11 mouse cellular contexts compared by ENCODE assay signal in the genomic region with DNA sequence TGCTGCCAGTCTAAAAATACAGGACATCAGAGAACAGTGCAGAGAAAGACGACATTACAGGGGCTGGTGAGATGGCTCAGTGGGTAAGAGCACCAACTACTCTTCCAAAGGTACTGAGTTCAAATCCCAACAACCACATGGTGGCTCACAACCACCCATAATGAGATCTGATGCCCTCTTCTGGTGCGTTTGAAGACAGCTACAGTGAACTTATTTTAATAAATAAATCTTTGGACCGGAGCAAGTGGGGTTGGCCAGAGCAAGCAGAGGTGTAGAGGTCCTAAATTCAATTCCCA. TPM values are rescaled to one million over a fixed set of nuclear protein-coding genes. Genes with fewer than 3 reads are reported as not detected.
A peak's percentile ranks its signal among the peaks of the same experiment; 100 is the strongest.
DNase-seq lines count a peak whose midpoint lies in the region; ATAC-seq and TF ChIP-seq lines count a peak whose summit lies in the region.
"Not testable (repeated sequence)": the region's sequence is repeated elsewhere in the genome, so short reads cannot be mapped to it uniquely, and the experiment has no call there.
"Had no signal": no experiment of that assay in that cellular context is flagged by ENCODE, and none has a peak within 500 bp of the region (broad histone marks: within the 10 kb centered on the region; RNA-seq: fewer than 3 reads in every experiment).

No protein-coding gene starts in this region.

- TF ChIP-seq CTCF in bone marrow, adult 2 months (IDR thresholded peaks at IDR 0.05; ENCODE audit: control insufficient read depth, insufficient read depth, low read length) = not testable (repeated sequence)

- H3K27ac ChIP-seq in bone marrow, adult 2 months (ENCODE audit: control insufficient read depth, insufficient read depth, low read depth, low read length, poor library complexity) = peak overlapping the region; percentile 82; the same call in 1 of the 2 replicates
- peak overlapping the region; percentile 96 for H3K27ac ChIP-seq in forebrain, embryonic 10.5 days
- peak overlapping the region; percentile 89 to 96 for H3K27ac ChIP-seq in heart, embryonic 14.5 days (replicated peaks in 1 of 2; ENCODE audit: control insufficient read depth in 1 of 2, insufficient read depth in 1 of 2, low read depth in 2 of 2, low read length in 2 of 2)
- H3K27ac ChIP-seq in intestine, embryonic 16.5 days (ENCODE audit: low read length) = peak overlapping the region; percentile 90
- H3K27ac ChIP-seq in limb, embryonic 15.5 days = peak overlapping the region; percentile 90
- H3K27ac ChIP-seq in macrophage = peak overlapping the region; percentile 78
- peak overlapping the region; percentile 97 for H3K27ac ChIP-seq in neural tube, embryonic 13.5 days (replicated peaks)

- not testable (repeated sequence) for H3K4me3 ChIP-seq in bone marrow, adult 2 months (replicated peaks; ENCODE audit: control insufficient read depth, low read depth, low read length)
- peak overlapping the region; percentile 88 for H3K4me3 ChIP-seq in forebrain, embryonic 10.5 days
- peak overlapping the region; percentile 53 to 91 for H3K4me3 ChIP-seq in heart, embryonic 14.5 days (ENCODE audit: control insufficient read depth in 1 of 2, insufficient read depth in 1 of 2, low read depth in 1 of 2, low read length in 2 of 2)
- peak overlapping the region; percentile 86 for H3K4me3 ChIP-seq in intestine, embryonic 16.5 days (ENCODE audit: low read length)
- peak overlapping the region; percentile 77 for H3K4me3 ChIP-seq in limb, embryonic 15.5 days
- H3K4me3 ChIP-seq in macrophage (ENCODE audit: inconsistent target) = peak overlapping the region; percentile 89
- H3K4me3 ChIP-seq in neural tube, embryonic 13.5 days = peak overlapping the region; percentile 86

- H3K79me2 ChIP-seq in macrophage (ENCODE audit: inconsistent target) = peaks cover 42% of the 10 kb centered on the region

- not testable (repeated sequence) for TF ChIP-seq POLR2A in bone marrow, adult 2 months (IDR thresholded peaks at IDR 0.05; ENCODE audit: borderline replicate concordance, control insufficient read depth, low read depth, low read length)

- not testable (repeated sequence) for H3K4me1 ChIP-seq in bone marrow, adult 2 months (ENCODE audit: control insufficient read depth, insufficient read depth, low read length)
- peaks cover 43% of the 10 kb centered on the region for H3K4me1 ChIP-seq in forebrain, embryonic 10.5 days
- H3K4me1 ChIP-seq in heart, embryonic 14.5 days (ENCODE audit: control insufficient read depth in 2 of 2, insufficient read depth in 2 of 2, low read length in 2 of 2) = peaks cover 5 to 20% of the 10 kb centered on the region in 2 experiments; a peak in 3 of 4 replicates
- peaks cover 20% of the 10 kb centered on the region for H3K4me1 ChIP-seq in intestine, embryonic 16.5 days (ENCODE audit: control insufficient read depth, insufficient read depth, low read length)
- H3K4me1 ChIP-seq in limb, embryonic 15.5 days = peaks cover 21% of the 10 kb centered on the region
- peaks cover 41% of the 10 kb centered on the region for H3K4me1 ChIP-seq in neural tube, embryonic 13.5 days (replicated peaks)

- H3K9ac ChIP-seq in heart, embryonic 14.5 days (ENCODE audit: low read length) = peak overlapping the region; percentile 80
- peak overlapping the region; percentile 76 for H3K9ac ChIP-seq in intestine, embryonic 16.5 days (ENCODE audit: low read depth, low read length)
- peak overlapping the region; percentile 37; the same call in 1 of the 2 replicates for H3K9ac ChIP-seq in limb, embryonic 15.5 days
- peak overlapping the region; percentile 71 for H3K9ac ChIP-seq in neural tube, embryonic 13.5 days

- not testable (repeated sequence) for DNase-seq in forebrain, embryonic 10.5 days (ENCODE audit: extremely low spot score, low spot score)

- not testable (repeated sequence) for H3K27me3 ChIP-seq in forebrain, embryonic 10.5 days (ENCODE audit: poor library complexity, severe bottlenecking); heart, embryonic 14.5 days (ENCODE audit: control insufficient read depth, insufficient read depth, low read length); intestine, embryonic 16.5 days (replicated peaks; ENCODE audit: control insufficient read depth, insufficient read depth, low read length); limb, embryonic 15.5 days; neural tube, embryonic 13.5 days

- H3K9me3 ChIP-seq in forebrain, embryonic 10.5 days; heart, embryonic 14.5 days (ENCODE audit: control insufficient read depth, low read length); intestine, embryonic 16.5 days (ENCODE audit: control insufficient read depth, low read length); limb, embryonic 15.5 days; neural tube, embryonic 13.5 days: not testable (repeated sequence)

- not testable (repeated sequence) for ATAC-seq in heart, embryonic 14.5 days (ENCODE audit: insufficient number of reproducible peaks, insufficient read depth, low FRiP score, low read depth); intestine, embryonic 16.5 days; limb, embryonic 15.5 days (ENCODE audit: insufficient number of reproducible peaks, low FRiP score, low TSS enrichment, low read depth); neural tube, embryonic 13.5 days (ENCODE audit: low read depth)

- H3K36me3 ChIP-seq in forebrain, embryonic 10.5 days (replicated peaks) = peaks cover 22% of the 10 kb centered on the region
- H3K36me3 ChIP-seq in heart, embryonic 14.5 days (ENCODE audit: control insufficient read depth, insufficient read depth, low read length) = peaks cover 19% of the 10 kb centered on the region
- H3K36me3 ChIP-seq in intestine, embryonic 16.5 days (ENCODE audit: control insufficient read depth, insufficient read depth, low read length); limb, embryonic 15.5 days; macrophage (ENCODE audit: inconsistent target): not testable (repeated sequence)
- H3K36me3 ChIP-seq in neural tube, embryonic 13.5 days = 0 out of 2 replicates have a peak, but pooled peaks cover 13% of the 10 kb centered on the region

- WGBS in bone marrow, adult 2 months = 25% methylated on average over 3 of the region's 3 CpGs
- 62% methylated on average over 3 of the region's 3 CpGs for WGBS in forebrain, embryonic 10.5 days
- 54% methylated on average over 3 of the region's 3 CpGs for WGBS in heart, embryonic 14.5 days
- 49% methylated on average over 3 of the region's 3 CpGs for WGBS in intestine, embryonic 16.5 days
- 44% methylated on average over 3 of the region's 3 CpGs for WGBS in limb, embryonic 15.5 days
- WGBS in macrophage (ENCODE audit: missing documents) = 40% methylated on average over 3 of the region's 3 CpGs
- 51% methylated on average over 3 of the region's 3 CpGs for WGBS in neural tube, embryonic 13.5 days

- peak overlapping the region; percentile 78 for H3K4me2 ChIP-seq in heart, embryonic 14.5 days (ENCODE audit: low read length)
- peak overlapping the region; percentile 75 for H3K4me2 ChIP-seq in intestine, embryonic 16.5 days (ENCODE audit: low read depth, low read length)
- peak overlapping the region; percentile 63 for H3K4me2 ChIP-seq in limb, embryonic 15.5 days
- peak overlapping the region; percentile 60 for H3K4me2 ChIP-seq in neural tube, embryonic 13.5 days

RNA-seq across cellular contexts. Expression of a gene that starts 12.8 kb away (rescaled TPM):
- polyA plus RNA-seq in bone marrow, adult 2 months (2011; ENCODE audit: insufficient read depth, insufficient read length, low replicate concordance, missing spikeins) = 136 and 233 TPM in 2 replicates
- 637 and 658 TPM in 2 replicates for polyA plus RNA-seq in forebrain, embryonic 10.5 days (2016; fragmentation: Nextera tagmentation; extraction: Ambion mirVana)
- 461 and 507 TPM in 2 replicates for polyA plus RNA-seq in heart, embryonic 14.5 days (2014; fragmentation: Nextera tagmentation; extraction: Ambion mirVana)
- 660 and 691 TPM in 2 replicates for polyA plus RNA-seq in intestine, embryonic 16.5 days (2015; fragmentation: Nextera tagmentation; extraction: Ambion mirVana)
- polyA plus RNA-seq in limb, embryonic 15.5 days (2015; fragmentation: Nextera tagmentation; extraction: Ambion mirVana) = 544 and 583 TPM in 2 replicates
- total RNA-seq in macrophage (2018; cell fraction: chromatin; rRNA removed) = 100 to 1,000 TPM in 8 of 26 experiments, 10 to 100 TPM in 16, 1 to 10 TPM in 2; 6.4 to 139 (median 77.5) TPM
- total RNA-seq in macrophage (2018; cell fraction: cytosol; rRNA removed) = 100 to 1,000 TPM; 112 to 179 (median 144) TPM
- total RNA-seq in macrophage (2018; cell fraction: nucleus; rRNA removed) = 100 to 1,000 TPM in 13 of 26 experiments, 10 to 100 TPM in 13; 19.4 to 204 (median 102) TPM
- polyA plus RNA-seq in macrophage (2018) = 128 to 166 TPM (median 160 TPM) in 3 replicates
- polyA plus RNA-seq in neural tube, embryonic 13.5 days (2015; fragmentation: Nextera tagmentation; extraction: Ambion mirVana) = 1,063 and 1,130 TPM in 2 replicates

RNA-seq across cellular contexts. Expression of a gene that starts 13.0 kb away (rescaled TPM):
- polyA plus RNA-seq in bone marrow, adult 2 months (2011; ENCODE audit: insufficient read depth, insufficient read length, low replicate concordance, missing spikeins) = 23.8 and 23.9 TPM in 2 replicates
- polyA plus RNA-seq in forebrain, embryonic 10.5 days (2016; fragmentation: Nextera tagmentation; extraction: Ambion mirVana) = 65.2 and 77.8 TPM in 2 replicates
- 37.0 and 38.2 TPM in 2 replicates for polyA plus RNA-seq in heart, embryonic 14.5 days (2014; fragmentation: Nextera tagmentation; extraction: Ambion mirVana)
- polyA plus RNA-seq in intestine, embryonic 16.5 days (2015; fragmentation: Nextera tagmentation; extraction: Ambion mirVana) = 46.7 and 52.0 TPM in 2 replicates
- polyA plus RNA-seq in limb, embryonic 15.5 days (2015; fragmentation: Nextera tagmentation; extraction: Ambion mirVana) = 78.5 and 79.1 TPM in 2 replicates
- 10 to 100 TPM in 1 of 26 experiments, 1 to 10 TPM in 25; 1.3 to 11.5 (median 5.2) TPM for total RNA-seq in macrophage (2018; cell fraction: chromatin; rRNA removed)
- total RNA-seq in macrophage (2018; cell fraction: cytosol; rRNA removed) = 10 to 100 TPM; 13.7 to 26.4 (median 19.9) TPM
- total RNA-seq in macrophage (2018; cell fraction: nucleus; rRNA removed) = 10 to 100 TPM in 6 of 26 experiments, 1 to 10 TPM in 20; 3.9 to 13.8 (median 8.0) TPM
- 13.5 to 19.5 TPM (median 18.1 TPM) in 3 replicates for polyA plus RNA-seq in macrophage (2018)
- polyA plus RNA-seq in neural tube, embryonic 13.5 days (2015; fragmentation: Nextera tagmentation; extraction: Ambion mirVana) = 54.3 and 54.4 TPM in 2 replicates

RNA-seq across cellular contexts. Expression of a gene that starts 28.5 kb away (rescaled TPM):
- polyA plus RNA-seq in bone marrow, adult 2 months (2011; ENCODE audit: insufficient read depth, insufficient read length, low replicate concordance, missing spikeins) = 240 and 480 TPM in 2 replicates
- 342 and 357 TPM in 2 replicates for polyA plus RNA-seq in forebrain, embryonic 10.5 days (2016; fragmentation: Nextera tagmentation; extraction: Ambion mirVana)
- polyA plus RNA-seq in heart, embryonic 14.5 days (2014; fragmentation: Nextera tagmentation; extraction: Ambion mirVana) = 717 and 718 TPM in 2 replicates
- 418 and 429 TPM in 2 replicates for polyA plus RNA-seq in intestine, embryonic 16.5 days (2015; fragmentation: Nextera tagmentation; extraction: Ambion mirVana)
- 253 and 288 TPM in 2 replicates for polyA plus RNA-seq in limb, embryonic 15.5 days (2015; fragmentation: Nextera tagmentation; extraction: Ambion mirVana)
- total RNA-seq in macrophage (2018; cell fraction: chromatin; rRNA removed) = 10 to 100 TPM in 14 of 26 experiments, 1 to 10 TPM in 12; 2.4 to 33.3 (median 11.9) TPM
- total RNA-seq in macrophage (2018; cell fraction: cytosol; rRNA removed) = 100 to 1,000 TPM in 24 of 26 experiments, 10 to 100 TPM in 2; 91.0 to 158 (median 119) TPM
- total RNA-seq in macrophage (2018; cell fraction: nucleus; rRNA removed) = 10 to 100 TPM; 14.6 to 51.3 (median 25.8) TPM
- polyA plus RNA-seq in macrophage (2018) = 83.2 to 159 TPM (median 130 TPM) in 3 replicates
- 354 and 397 TPM in 2 replicates for polyA plus RNA-seq in neural tube, embryonic 13.5 days (2015; fragmentation: Nextera tagmentation; extraction: Ambion mirVana)

RNA-seq across cellular contexts. Expression of a gene that starts 57.5 kb away (rescaled TPM):
- 14.8 and 17.3 TPM in 2 replicates for polyA plus RNA-seq in bone marrow, adult 2 months (2011; ENCODE audit: insufficient read depth, insufficient read length, low replicate concordance, missing spikeins)
- polyA plus RNA-seq in forebrain, embryonic 10.5 days (2016; fragmentation: Nextera tagmentation; extraction: Ambion mirVana) = 220 and 227 TPM in 2 replicates
- 133 and 139 TPM in 2 replicates for polyA plus RNA-seq in heart, embryonic 14.5 days (2014; fragmentation: Nextera tagmentation; extraction: Ambion mirVana)
- polyA plus RNA-seq in intestine, embryonic 16.5 days (2015; fragmentation: Nextera tagmentation; extraction: Ambion mirVana) = 153 and 171 TPM in 2 replicates
- polyA plus RNA-seq in limb, embryonic 15.5 days (2015; fragmentation: Nextera tagmentation; extraction: Ambion mirVana) = 182 and 187 TPM in 2 replicates
- total RNA-seq in macrophage (2018; cell fraction: chromatin; rRNA removed) = 10 to 100 TPM in 22 of 26 experiments, 1 to 10 TPM in 4; 6.4 to 48.2 (median 23.5) TPM
- 10 to 100 TPM; 48.5 to 83.3 (median 66.8) TPM for total RNA-seq in macrophage (2018; cell fraction: cytosol; rRNA removed)
- 10 to 100 TPM; 18.3 to 59.7 (median 27.7) TPM for total RNA-seq in macrophage (2018; cell fraction: nucleus; rRNA removed)
- 61.6 to 92.5 TPM (median 64.4 TPM) in 3 replicates for polyA plus RNA-seq in macrophage (2018)
- 149 and 151 TPM in 2 replicates for polyA plus RNA-seq in neural tube, embryonic 13.5 days (2015; fragmentation: Nextera tagmentation; extraction: Ambion mirVana)

RNA-seq across cellular contexts. Expression of a gene that starts 59.4 kb away (rescaled TPM):
- polyA plus RNA-seq in bone marrow, adult 2 months (2011; ENCODE audit: insufficient read depth, insufficient read length, low replicate concordance, missing spikeins) = not detected in 2 replicates
- polyA plus RNA-seq in forebrain, embryonic 10.5 days (2016; fragmentation: Nextera tagmentation; extraction: Ambion mirVana) = not detected in 2 replicates
- not detected in 2 replicates for polyA plus RNA-seq in heart, embryonic 14.5 days (2014; fragmentation: Nextera tagmentation; extraction: Ambion mirVana)
- not detected in 2 replicates for polyA plus RNA-seq in intestine, embryonic 16.5 days (2015; fragmentation: Nextera tagmentation; extraction: Ambion mirVana)
- polyA plus RNA-seq in limb, embryonic 15.5 days (2015; fragmentation: Nextera tagmentation; extraction: Ambion mirVana) = not detected in 2 replicates
- not detected for total RNA-seq in macrophage (2018; cell fraction: chromatin; rRNA removed)
- total RNA-seq in macrophage (2018; cell fraction: cytosol; rRNA removed) = not detected
- total RNA-seq in macrophage (2018; cell fraction: nucleus; rRNA removed) = not detected
- polyA plus RNA-seq in macrophage (2018) = not detected in 3 replicates
- polyA plus RNA-seq in neural tube, embryonic 13.5 days (2015; fragmentation: Nextera tagmentation; extraction: Ambion mirVana) = 0.04 TPM in 1 of 2 replicates, not detected in the other
- total RNA-seq: common myeloid progenitor, adult 5-6 weeks; heart, adult 18-20 months; layer of hippocampus, postnatal 14 days had no signal
- polyA plus RNA-seq: lung, adult 2 months had no signal
